Mouse (Mus musculus): Measurements from ENCODE around the gene Irf3. TPM values are rescaled to one million over a fixed set of nuclear protein-coding genes. Genes with fewer than 3 reads are reported as not detected.
A peak's percentile ranks its signal among the peaks of the same experiment; 100 is the strongest.

The Irf3 gene
- polyA plus RNA-seq, 1 experiment from 2014 or later: 109 TPM

DNA sequence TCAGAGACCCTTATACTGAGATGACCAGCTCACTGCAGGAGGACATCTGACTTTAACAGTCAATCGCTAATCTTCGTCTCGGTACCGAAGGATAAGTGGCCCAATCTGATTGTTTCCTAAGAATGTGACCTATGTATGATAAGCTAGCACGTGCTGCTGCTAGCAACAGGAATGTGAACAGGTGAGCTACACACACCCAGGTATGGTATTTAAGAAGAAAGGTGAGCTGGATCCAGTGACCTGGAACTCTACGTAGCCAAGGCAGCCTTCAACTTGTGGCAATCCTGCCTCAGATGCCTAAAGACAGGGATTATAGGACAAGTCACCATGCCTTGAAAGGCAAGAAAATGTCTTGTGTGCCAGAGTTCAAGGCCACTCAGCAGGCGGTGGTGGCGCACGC is 41.0 kb downstream of the Irf3 start:
- Histone ChIP-seq H3K9ac (replicated peaks; ENCODE audit: low read length) (no peak overlapping the region), H3K4me1 (ENCODE audit: insufficient read depth, low read length) (no peaks in the 10 kb centered on the region), H3K4me2 (replicated peaks; ENCODE audit: low read depth, low read length) (no peak overlapping the region), H3K4me3 (ENCODE audit: low read length) (no peak overlapping the region), H3K27ac (ENCODE audit: low read length) (no peak overlapping the region), H3K36me3 (ENCODE audit: insufficient read depth, low read length) (peaks cover 93% of the 10 kb centered on the region), H3K9me3 (ENCODE audit: low read length) (no peaks in the 10 kb centered on the region), H3K27me3 (ENCODE audit: insufficient read depth, low read length) (no peaks in the 10 kb centered on the region)
- 94% methylated on average over 9 of the region's 9 CpGs for WGBS
- no peak for ATAC-seq (ENCODE audit: low FRiP score, low TSS enrichment)

DNA sequence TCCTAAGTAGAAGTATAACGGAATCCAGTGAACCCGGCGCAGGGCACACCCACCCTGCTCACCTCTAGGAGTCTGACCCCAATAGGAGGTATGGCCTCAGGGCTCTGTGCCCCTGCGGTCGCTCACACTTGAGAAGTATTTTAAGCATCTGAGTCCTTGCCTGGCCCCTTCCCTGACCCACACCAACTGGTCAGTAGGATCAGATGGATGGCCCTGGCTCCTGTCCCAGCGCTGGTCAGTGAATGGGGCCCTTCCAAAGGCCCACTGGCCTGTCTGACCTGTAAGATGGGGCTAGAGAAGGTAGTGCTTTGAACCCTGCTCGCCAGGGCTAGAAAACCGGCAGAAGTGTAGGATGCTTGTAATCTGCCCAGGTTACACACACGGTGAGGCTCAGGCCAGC is 43.4 kb downstream of the Irf3 start:
- Histone ChIP-seq H3K4me1 (ENCODE audit: insufficient read depth, low read length) (no peaks in the 10 kb centered on the region), H3K4me2 (replicated peaks; ENCODE audit: low read depth, low read length) (no peak overlapping the region), H3K9me3 (ENCODE audit: low read length) (no peaks in the 10 kb centered on the region), H3K9ac (replicated peaks; ENCODE audit: low read length) (no peak overlapping the region), H3K36me3 (ENCODE audit: insufficient read depth, low read length) (peaks cover 92% of the 10 kb centered on the region), H3K27me3 (ENCODE audit: insufficient read depth, low read length) (no peaks in the 10 kb centered on the region), H3K4me3 (ENCODE audit: low read length) (no peak overlapping the region), H3K27ac (ENCODE audit: low read length) (no peak overlapping the region)
- ATAC-seq (ENCODE audit: low FRiP score, low TSS enrichment): no peak
- WGBS: 92% methylated on average over 9 of the region's 9 CpGs

DNA sequence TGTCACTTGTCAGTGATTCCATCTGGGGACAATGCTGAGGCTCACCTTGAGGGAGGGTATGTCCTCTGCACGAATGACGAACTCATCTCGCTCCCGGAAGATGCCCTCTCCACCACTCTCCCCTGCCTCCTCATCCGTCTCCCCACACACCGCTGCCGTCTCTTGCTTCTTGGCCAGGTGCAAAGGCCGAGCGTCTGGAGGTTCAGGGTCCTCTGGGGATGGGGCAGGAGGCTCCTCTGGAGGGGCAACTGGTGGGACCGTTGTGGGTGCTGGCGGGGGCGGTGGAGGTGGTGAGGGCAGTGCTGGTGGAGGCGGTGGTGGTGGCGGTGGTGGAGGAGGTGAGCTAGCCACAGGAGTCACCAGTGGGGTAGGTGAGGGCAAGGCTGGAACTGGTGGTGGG is 45.9 kb downstream of the Irf3 start:
- ATAC-seq (ENCODE audit: low FRiP score, low TSS enrichment): no peak
- Histone ChIP-seq H3K36me3 (ENCODE audit: insufficient read depth, low read length) (peaks cover 93% of the 10 kb centered on the region), H3K27ac (ENCODE audit: low read length) (no peak overlapping the region), H3K9ac (replicated peaks; ENCODE audit: low read length) (no peak overlapping the region), H3K9me3 (ENCODE audit: low read length) (no peaks in the 10 kb centered on the region), H3K4me1 (ENCODE audit: insufficient read depth, low read length) (no peaks in the 10 kb centered on the region), H3K27me3 (ENCODE audit: insufficient read depth, low read length) (no peaks in the 10 kb centered on the region), H3K4me2 (replicated peaks; ENCODE audit: low read depth, low read length) (no peak overlapping the region), H3K4me3 (ENCODE audit: low read length) (no peak overlapping the region)
- 94% methylated on average over 12 of the region's 14 CpGs for WGBS

DNA sequence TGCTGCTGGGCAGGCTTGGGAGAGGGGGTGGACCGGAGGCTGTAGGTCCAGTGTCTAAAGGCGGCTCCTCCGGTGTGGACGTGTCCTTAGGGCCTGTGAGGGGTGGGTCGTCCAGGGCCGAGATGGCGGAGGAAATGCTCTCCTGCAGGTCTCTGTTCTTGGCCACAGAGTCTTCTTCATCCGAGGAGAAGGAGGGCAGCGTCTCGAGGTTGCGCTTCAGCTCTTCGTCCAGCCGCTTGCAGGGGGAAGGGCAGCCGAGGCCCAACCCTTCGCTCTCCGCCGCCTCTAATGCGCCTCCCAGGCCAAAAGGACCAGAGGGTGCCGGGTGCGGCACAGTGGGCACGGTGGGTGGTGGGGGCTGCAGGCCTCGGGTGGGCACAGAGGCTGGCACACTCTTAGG is 48.3 kb downstream of the Irf3 start:
- no peak overlapping the region for H3K9ac ChIP-seq (replicated peaks; ENCODE audit: low read length)
- ATAC-seq (ENCODE audit: low FRiP score, low TSS enrichment): no peak
- peaks cover 5% of the 10 kb centered on the region for H3K4me1 ChIP-seq (ENCODE audit: insufficient read depth, low read length)
- peaks cover 96% of the 10 kb centered on the region for H3K36me3 ChIP-seq (ENCODE audit: insufficient read depth, low read length)
- WGBS: 91% methylated on average over 22 of the region's 22 CpGs
- no peaks in the 10 kb centered on the region for H3K9me3 ChIP-seq (ENCODE audit: low read length)
- no peak overlapping the region for H3K4me2 ChIP-seq (replicated peaks; ENCODE audit: low read depth, low read length)
- no peak overlapping the region for H3K4me3 ChIP-seq (ENCODE audit: low read length)
- no peak overlapping the region for H3K27ac ChIP-seq (ENCODE audit: low read length)
- no peaks in the 10 kb centered on the region for H3K27me3 ChIP-seq (ENCODE audit: insufficient read depth, low read length)

DNA sequence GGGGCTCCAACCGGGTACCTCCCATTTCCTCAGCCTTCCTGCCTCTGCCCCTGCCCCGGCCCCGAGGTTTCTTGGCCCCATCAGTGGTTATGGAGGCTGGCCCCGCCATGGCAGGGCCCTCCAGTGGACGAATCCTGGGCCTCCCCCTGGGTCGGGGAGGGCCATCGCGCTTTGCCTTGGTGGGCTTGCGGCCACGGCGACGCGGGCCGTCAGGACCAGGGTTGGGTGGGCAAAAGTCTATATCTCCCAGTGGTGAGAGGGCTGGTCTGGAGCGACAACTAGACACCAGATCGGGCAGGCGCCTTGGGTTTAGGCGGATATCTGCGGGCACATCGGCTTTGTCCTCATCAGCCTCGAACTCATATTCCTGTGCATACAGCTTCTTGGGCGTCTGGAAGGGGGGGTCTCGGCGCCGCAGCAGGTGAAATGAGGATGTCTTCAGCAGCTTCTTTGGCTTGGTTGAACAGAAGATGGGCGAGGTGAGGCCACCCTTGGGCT is 49.5 kb downstream of the Irf3 start:
- WGBS: 96% methylated on average over 26 of the region's 26 CpGs
- Histone ChIP-seq H3K27me3 (ENCODE audit: insufficient read depth, low read length) (no peaks in the 10 kb centered on the region), H3K36me3 (ENCODE audit: insufficient read depth, low read length) (peaks cover 86% of the 10 kb centered on the region), H3K4me2 (replicated peaks; ENCODE audit: low read depth, low read length) (no peak overlapping the region), H3K4me3 (ENCODE audit: low read length) (no peak overlapping the region), H3K4me1 (ENCODE audit: insufficient read depth, low read length) (peaks cover 15% of the 10 kb centered on the region), H3K27ac (ENCODE audit: low read length) (no peak overlapping the region), H3K9me3 (ENCODE audit: low read length) (no peaks in the 10 kb centered on the region), H3K9ac (replicated peaks; ENCODE audit: low read length) (no peak overlapping the region)
- ATAC-seq (ENCODE audit: low FRiP score, low TSS enrichment): no peak

DNA sequence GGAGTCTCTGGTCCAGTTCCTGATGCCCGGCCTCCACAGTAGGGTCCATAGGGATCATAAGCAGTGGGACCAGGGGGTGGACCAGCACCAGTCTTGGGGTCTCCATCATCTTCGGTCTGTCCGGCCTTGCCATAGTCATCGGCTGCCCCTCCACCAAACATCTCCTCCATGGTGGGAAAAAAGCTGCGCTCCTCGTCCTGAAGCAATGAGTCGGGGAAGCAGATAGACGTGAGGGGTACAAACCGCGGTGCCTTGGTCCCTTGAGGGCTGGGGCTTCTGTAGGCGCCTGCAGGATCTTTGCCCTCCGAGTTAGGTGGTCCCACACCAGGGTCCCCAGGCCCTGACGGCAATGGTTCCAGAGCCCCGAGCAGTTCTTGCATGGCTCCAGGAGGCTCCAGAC is 50.0 kb downstream of the Irf3 start:
- Histone ChIP-seq H3K9ac (replicated peaks; ENCODE audit: low read length) (no peak overlapping the region), H3K4me3 (ENCODE audit: low read length) (no peak overlapping the region), H3K27ac (ENCODE audit: low read length) (no peak overlapping the region), H3K9me3 (ENCODE audit: low read length) (no peaks in the 10 kb centered on the region), H3K27me3 (ENCODE audit: insufficient read depth, low read length) (no peaks in the 10 kb centered on the region), H3K36me3 (ENCODE audit: insufficient read depth, low read length) (peaks cover 80% of the 10 kb centered on the region), H3K4me1 (ENCODE audit: insufficient read depth, low read length) (peaks cover 17% of the 10 kb centered on the region), H3K4me2 (replicated peaks; ENCODE audit: low read depth, low read length) (no peak overlapping the region)
- no peak for ATAC-seq (ENCODE audit: low FRiP score, low TSS enrichment)
- 94% methylated on average over 14 of the region's 14 CpGs for WGBS

DNA sequence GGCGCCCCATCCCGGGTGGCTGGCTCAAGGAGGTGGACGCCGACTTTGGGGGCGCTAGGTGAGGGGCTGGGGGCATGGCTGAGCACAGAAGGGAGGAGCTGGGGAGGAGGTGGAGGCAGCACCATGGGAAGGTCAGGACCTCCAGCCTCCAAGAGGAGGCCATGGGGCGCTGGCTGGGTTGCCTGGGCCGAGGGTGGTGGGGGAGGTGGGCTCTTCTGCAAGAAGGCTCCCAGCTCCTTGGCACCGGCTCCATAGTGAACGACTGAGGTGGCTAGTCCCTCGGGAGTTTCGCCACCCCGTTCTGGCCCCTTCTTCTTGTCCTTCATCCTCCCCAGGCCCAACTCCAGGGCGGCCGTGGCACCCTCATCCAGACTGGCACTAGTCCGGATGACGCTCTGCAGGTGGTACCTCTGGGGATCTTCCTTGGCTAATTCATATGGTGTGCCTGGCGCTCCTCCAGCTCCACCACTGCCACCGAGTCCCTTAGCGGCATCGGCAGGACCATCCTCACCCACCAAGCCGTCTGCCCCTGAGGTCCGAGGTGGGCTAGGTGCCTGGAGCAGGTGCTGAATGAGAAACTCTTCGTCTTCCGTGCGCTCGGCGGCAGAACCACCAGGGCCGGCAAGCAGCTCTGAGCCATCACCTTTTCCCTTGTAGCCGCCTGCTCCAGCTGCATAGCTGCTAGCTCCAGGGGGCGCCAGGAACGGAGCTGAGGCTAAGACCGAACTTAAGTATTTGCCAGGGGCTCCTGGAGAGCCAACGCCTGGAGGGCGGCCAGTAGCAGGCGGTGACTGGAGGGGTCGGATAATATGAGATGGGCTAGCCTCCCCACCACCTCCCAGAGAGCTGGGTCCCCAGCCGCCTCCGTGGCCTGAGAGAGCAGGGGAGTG is 50.8 kb downstream of the Irf3 start:
- Histone ChIP-seq H3K36me3 (ENCODE audit: insufficient read depth, low read length) (peaks cover 72% of the 10 kb centered on the region), H3K4me2 (replicated peaks; ENCODE audit: low read depth, low read length) (no peak overlapping the region), H3K27me3 (ENCODE audit: insufficient read depth, low read length) (no peaks in the 10 kb centered on the region), H3K9me3 (ENCODE audit: low read length) (no peaks in the 10 kb centered on the region), H3K4me3 (ENCODE audit: low read length) (no peak overlapping the region), H3K9ac (replicated peaks; ENCODE audit: low read length) (no peak overlapping the region), H3K4me1 (ENCODE audit: insufficient read depth, low read length) (peaks cover 17% of the 10 kb centered on the region), H3K27ac (ENCODE audit: low read length) (no peak overlapping the region)
- 89% methylated on average over 38 of the region's 38 CpGs for WGBS
- ATAC-seq (ENCODE audit: low FRiP score, low TSS enrichment): no peak

DNA sequence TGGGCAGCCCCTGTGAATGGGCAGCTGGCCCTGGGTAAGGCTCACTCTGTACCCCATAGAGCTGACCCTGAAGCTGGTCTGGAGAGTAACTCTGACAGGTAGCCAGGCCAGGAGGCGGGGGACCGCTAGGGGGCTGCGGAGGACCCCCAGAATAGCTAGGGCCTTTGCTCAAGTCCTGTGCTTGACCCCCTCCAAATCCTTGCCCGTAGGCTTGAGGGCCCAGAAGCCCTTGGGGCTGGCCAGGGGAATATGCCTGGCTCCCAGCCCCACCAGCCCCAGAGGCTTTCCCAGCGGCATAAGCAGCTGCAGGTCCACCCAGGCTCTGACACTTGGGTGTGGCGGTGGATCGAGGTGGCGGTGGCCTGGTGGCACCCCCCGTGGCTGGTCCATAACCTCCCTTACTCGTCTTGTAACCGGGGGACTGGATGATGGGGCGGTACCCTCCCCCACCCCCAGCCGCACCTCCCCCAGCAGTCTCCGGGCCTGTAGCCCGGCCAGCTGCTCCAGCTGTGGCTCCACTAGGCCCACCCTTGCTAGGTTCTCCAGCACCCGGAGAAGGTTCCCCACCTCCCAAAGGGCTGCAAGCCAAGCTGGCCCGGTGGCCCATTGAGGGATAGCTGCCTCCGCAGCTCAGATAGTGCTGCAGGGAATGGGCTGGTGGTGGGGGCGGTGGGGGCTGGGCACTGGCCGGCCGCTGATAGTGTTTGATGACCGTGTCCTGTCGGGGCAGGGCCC is 51.6 kb downstream of the Irf3 start:
- peaks cover 65% of the 10 kb centered on the region for H3K36me3 ChIP-seq (ENCODE audit: insufficient read depth, low read length)
- no peak overlapping the region for H3K27ac ChIP-seq (ENCODE audit: low read length)
- H3K27me3 ChIP-seq (ENCODE audit: insufficient read depth, low read length): no peaks in the 10 kb centered on the region
- H3K4me1 ChIP-seq (ENCODE audit: insufficient read depth, low read length): peaks cover 17% of the 10 kb centered on the region
- H3K4me2 ChIP-seq (replicated peaks; ENCODE audit: low read depth, low read length): no peak overlapping the region
- H3K4me3 ChIP-seq (ENCODE audit: low read length): no peak overlapping the region
- no peak for ATAC-seq (ENCODE audit: low FRiP score, low TSS enrichment)
- WGBS: 86% methylated on average over 23 of the region's 23 CpGs
- H3K9me3 ChIP-seq (ENCODE audit: low read length): no peaks in the 10 kb centered on the region
- 0 out of 2 replicates have a peak overlapping the region, but pooled peaks have one; percentile 0 for H3K9ac ChIP-seq (replicated peaks; ENCODE audit: low read length)

DNA sequence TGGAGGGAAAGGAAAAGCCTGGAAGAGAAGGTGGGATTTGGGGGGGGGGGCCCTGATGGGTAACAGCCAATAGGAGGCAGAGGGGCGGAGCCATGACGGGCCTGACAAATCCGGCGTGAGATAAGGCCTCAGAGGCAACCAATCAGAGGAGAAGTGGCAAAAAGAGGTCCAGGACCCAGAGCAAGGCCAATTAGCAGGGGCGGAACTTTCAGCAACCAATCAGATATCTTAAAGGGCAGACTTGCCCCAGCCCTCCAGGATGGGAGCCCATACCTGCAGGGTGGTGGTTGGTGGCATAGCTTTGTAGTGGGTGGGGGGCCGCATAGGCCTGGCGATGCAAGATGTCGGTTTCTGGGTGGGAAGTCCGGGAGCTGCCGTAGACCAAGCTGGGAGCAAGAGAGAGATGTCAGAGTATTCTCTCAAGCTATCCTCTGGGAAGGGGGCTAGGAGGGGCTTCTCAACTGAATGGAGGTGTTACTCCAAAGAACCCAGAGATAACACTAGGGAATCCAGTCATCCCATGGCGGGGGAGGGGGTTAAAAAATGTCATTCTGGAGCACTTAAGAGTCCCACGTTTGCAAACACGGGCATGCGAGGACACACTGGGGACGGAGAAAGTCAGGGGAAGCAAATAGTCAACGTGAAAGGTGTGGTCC is 53.6 kb downstream of the Irf3 start:
- ATAC-seq (ENCODE audit: low FRiP score, low TSS enrichment): peak; percentile 10; the same call in 1 of the 2 replicates

More for the DNA sequence above, 53.6 kb downstream of the Irf3 start:
- H3K9ac ChIP-seq (replicated peaks; ENCODE audit: low read length): peak overlapping the region; percentile 95
- H3K4me1 ChIP-seq (ENCODE audit: insufficient read depth, low read length): peaks cover 17% of the 10 kb centered on the region
- H3K27me3 ChIP-seq (ENCODE audit: insufficient read depth, low read length): no peaks in the 10 kb centered on the region
- H3K4me3 ChIP-seq (ENCODE audit: low read length): peak overlapping the region; percentile 86
- H3K9me3 ChIP-seq (ENCODE audit: low read length): no peaks in the 10 kb centered on the region
- peak overlapping the region; percentile 100 for H3K27ac ChIP-seq (ENCODE audit: low read length)
- H3K4me2 ChIP-seq (replicated peaks; ENCODE audit: low read depth, low read length): peak overlapping the region; percentile 98
- H3K36me3 ChIP-seq (ENCODE audit: insufficient read depth, low read length): peaks cover 46% of the 10 kb centered on the region
- 3% methylated on average over 16 of the region's 16 CpGs for WGBS

Data from kidney, embryonic 16.5 days (tissue).